Mouse (Mus musculus): ENCODE data around the gene Itpr2.

DNA sequence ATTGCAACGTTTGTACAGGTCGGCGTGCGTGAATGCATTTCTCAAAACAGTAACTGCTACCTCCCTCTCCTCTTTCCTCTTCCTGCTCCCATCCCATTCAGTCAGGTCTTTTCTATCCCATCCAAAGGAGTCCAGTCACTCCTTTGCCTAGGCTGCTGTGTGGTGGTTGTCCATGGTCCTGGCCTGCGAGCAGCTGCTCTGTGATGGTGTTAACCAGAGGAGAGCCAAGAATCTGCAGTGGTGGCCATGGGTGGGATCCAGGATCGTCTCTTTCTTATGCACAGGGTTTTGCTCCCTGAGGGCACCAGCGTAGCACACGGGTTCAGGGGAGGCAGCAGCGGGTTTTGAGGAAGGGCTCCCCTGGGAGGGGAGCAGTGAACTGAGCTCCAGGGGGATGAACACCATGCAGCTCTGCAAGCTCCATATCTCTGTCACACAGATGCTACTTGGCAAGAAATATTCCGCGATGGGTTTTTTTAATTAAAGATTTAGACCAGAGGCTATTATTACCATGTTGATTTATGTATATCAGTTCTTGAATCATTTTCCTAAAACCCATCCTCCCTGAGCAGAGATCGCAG is 65.0 kb downstream of the Itpr2 start:
- TF ChIP-seq CTCF (IDR thresholded peaks at IDR 0.05; ENCODE audit: extremely low read depth, insufficient read length, insufficient replicate concordance, low read depth, low read length): no peak
- TF ChIP-seq POLR2A (IDR thresholded peaks at IDR 0.05; ENCODE audit: low read depth, low read length): no peak
